Mouse (Mus musculus): Measurements from ENCODE around the gene 4930568D16Rik. TPM values are rescaled to one million over a fixed set of nuclear protein-coding genes. Genes with fewer than 3 reads are reported as not detected.

The 4930568D16Rik gene
- total RNA-seq, 2 experiments from 2014 or later: not detected

- intact Hi-C loops (cut with DNase I): no loop called here
- no peak for DNase-seq
Observed at GRCm38 (mm10) chr2:35309906-35310493, 57.5 kb downstream of the 4930568D16Rik start.

- intact Hi-C loops (cut with DNase I): no loop called here
- DNase-seq: no peak
Observed at GRCm38 (mm10) chr2:35308166-35308565, 59.4 kb downstream of the 4930568D16Rik start.

Other genes with a start within 250 kb of the 4930568D16Rik start
- gene Rab14, start 166.6 kb downstream of the 4930568D16Rik start, total RNA-seq (2021): 100 to 1,000 TPM; 154 to 160 TPM
- 100 to 1,000 TPM; 213 to 249 TPM for gene Gsn, start 111.3 kb downstream of the 4930568D16Rik start, total RNA-seq (2021)
- 10 to 100 TPM; 56.2 to 61.7 TPM for gene Stom, start 30.8 kb downstream of the 4930568D16Rik start, total RNA-seq (2021)
- not detected for gene 4930402F06Rik, start 29.4 kb upstream of the 4930568D16Rik start, total RNA-seq (2021)
- gene Ggta1, start 95.5 kb upstream of the 4930568D16Rik start, total RNA-seq (2021): 10 to 100 TPM; 19.9 to 28.8 TPM
- gene Dab2ip, start 190.5 kb upstream of the 4930568D16Rik start, total RNA-seq (2021): 10 to 100 TPM; 55.7 to 64.7 TPM